Mouse (Mus musculus): ENCODE measurements around the gene Incenp.

DNA sequence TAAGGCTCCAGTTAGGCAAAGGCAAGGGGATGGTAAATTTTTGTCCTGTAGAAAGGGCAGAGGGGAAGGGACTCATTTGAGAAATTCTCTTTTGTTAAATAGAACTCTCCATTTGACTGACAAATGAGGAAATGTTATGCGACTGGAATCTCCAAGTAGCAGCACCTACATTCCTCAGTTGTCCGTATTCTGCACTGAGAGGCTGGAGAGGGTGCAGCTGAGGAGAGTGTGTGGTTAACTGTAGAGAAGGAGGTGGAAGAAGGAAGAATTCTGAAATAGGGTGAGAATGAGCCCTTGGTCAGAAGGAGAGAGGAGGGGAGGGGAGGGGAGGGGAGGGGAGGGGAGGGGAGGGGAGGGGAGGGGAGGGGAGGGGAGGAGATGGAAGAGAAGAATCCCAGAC lies 34.6 kb upstream of the Incenp start:
- no peak for TF ChIP-seq CTCF (conservative IDR thresholded peaks at IDR 0.05; ENCODE audit: insufficient read depth, insufficient read length, low read depth, low read length)
- no peak for TF ChIP-seq POLR2A (IDR thresholded peaks at IDR 0.05; ENCODE audit: low read depth, low read length)
